Mouse (Mus musculus) forebrain, embryonic 11.5 days (tissue): ENCODE measurements at regions not wholly inside any gene's neighbourhood (a gene's known extent, or its start where the extent isn't known, plus 50 kb on each side); places are given as distances from the start of the nearest gene placed in this dataset.

Experiments
- ATAC-seq: fragments of 200-750 bp; cut with Nextera tagmentation; replicated peaks from 2 replicates; pipeline ENCODE4 v1.8.0; 2017; ENCODE audit warnings: moderate TSS enrichment; ENCODE audit not compliant: low FRiP score
- DNase-seq: peaks from one replicate; pipeline ENCODE4 v3.0.0-alpha.2; 2017; ENCODE audit warnings: low spot score
- H3K27ac ChIP-seq: fragments of 300-500 bp; sonication (generic); 2 replicates; pipeline ENCODE4 v1.5.1; 2014; ENCODE audit warnings: low read depth, low read length
- H3K27me3 ChIP-seq: fragments of 300-500 bp; sonication (generic); 2 replicates; pipeline ENCODE4 v1.6.1; 2014; ENCODE audit warnings: mild to moderate bottlenecking, low read length, mixed read lengths; ENCODE audit not compliant: control insufficient read depth, insufficient read depth
- H3K36me3 ChIP-seq: fragments of 300-500 bp; sonication (generic); 2 replicates; pipeline ENCODE4 v1.6.1; 2014; ENCODE audit warnings: mild to moderate bottlenecking, low read length, moderate library complexity, mixed read lengths; ENCODE audit not compliant: control insufficient read depth, insufficient read depth
- H3K4me1 ChIP-seq: fragments of 300-500 bp; sonication (generic); replicated peaks from 2 replicates; pipeline ENCODE4 v1.6.1; 2014; ENCODE audit warnings: low read length, mixed read lengths; ENCODE audit not compliant: control insufficient read depth, insufficient read depth
- H3K4me2 ChIP-seq: fragments of 300-500 bp; sonication (generic); 2 replicates; pipeline ENCODE4 v1.6.1; 2014; ENCODE audit warnings: low read depth, mild to moderate bottlenecking, low read length, moderate library complexity, mixed read lengths; ENCODE audit not compliant: severe bottlenecking
- H3K4me3 ChIP-seq: fragments of 300-500 bp; sonication (generic); 2 replicates; pipeline ENCODE4 v1.5.1; 2014; ENCODE audit warnings: low read depth, low read length
- H3K9ac ChIP-seq: fragments of 300-500 bp; sonication (generic); 2 replicates; pipeline ENCODE4 v1.6.1; 2014; ENCODE audit warnings: low read length
- H3K9me3 ChIP-seq: fragments of 300-500 bp; sonication (generic); 2 replicates; pipeline ENCODE4 v1.6.1; 2016; ENCODE audit warnings: low read length, mixed read lengths; ENCODE audit not compliant: control insufficient read depth
- WGBS: fragments of 180-500 bp; shearing (Covaris S2); extraction: QIAGEN DNeasy Blood & Tissue Kit; methylation state at CpG from one replicate; pipeline ENCODE4 v1.1.7; 2014; 5-methylcytosine and 5-hydroxymethylcytosine counted together

GRCm38 (mm10) chr16:62981821-62982220, 127.7 kb downstream of the Pros1 start:
- H3K27ac ChIP-seq, result no peak overlapping the region
- H3K36me3 ChIP-seq, result no peaks in the 10 kb centered on the region
- 73% methylated on average over 1 of the region's 1 CpGs for WGBS
- no peak for ATAC-seq
- H3K27me3 ChIP-seq, result no peaks in the 10 kb centered on the region
- no peak overlapping the region for H3K4me3 ChIP-seq
- DNase-seq, result no peak
- no peak overlapping the region for H3K9ac ChIP-seq
- H3K4me1 ChIP-seq, result no peaks in the 10 kb centered on the region
- no peaks in the 10 kb centered on the region for H3K9me3 ChIP-seq
- no peak overlapping the region for H3K4me2 ChIP-seq

- Histone ChIP-seq H3K27me3 (no peaks in the 10 kb centered on the region), H3K9me3 (no peaks in the 10 kb centered on the region), H3K27ac (no peak overlapping the region), H3K36me3 (no peaks in the 10 kb centered on the region), H3K9ac (no peak overlapping the region), H3K4me3 (no peak overlapping the region), H3K4me1 (no peaks in the 10 kb centered on the region), H3K4me2 (no peak overlapping the region)
- no peak for ATAC-seq
- WGBS, result 79% methylated on average over 4 of the region's 4 CpGs
- no peak for DNase-seq
Observed at GRCm38 (mm10) chr16:62982558-62982957, 128.5 kb downstream of the Pros1 start.

- ATAC-seq (no peak), DNase-seq (no peak)
- H3K36me3 ChIP-seq, result no peaks in the 10 kb centered on the region
- H3K4me3 ChIP-seq, result no peak overlapping the region
- H3K27me3 ChIP-seq, result no peaks in the 10 kb centered on the region
- no peak overlapping the region for H3K9ac ChIP-seq
- 81% methylated on average over 3 of the region's 3 CpGs for WGBS
- no peak overlapping the region for H3K27ac ChIP-seq
- no peak overlapping the region for H3K4me2 ChIP-seq
- H3K9me3 ChIP-seq, result no peaks in the 10 kb centered on the region
- H3K4me1 ChIP-seq, result no peaks in the 10 kb centered on the region
Observed at GRCm38 (mm10) chr16:62995555-62995954, 141.4 kb downstream of the Pros1 start.

GRCm38 (mm10) chr16:63011151-63011734, 157.1 kb downstream of the Pros1 start:
- no peak for DNase-seq
- Histone ChIP-seq H3K4me1 (peaks cover 2% of the 10 kb centered on the region; the same call in 1 of the 2 replicates), H3K9ac (no peak overlapping the region), H3K4me2 (no peak overlapping the region), H3K36me3 (no peaks in the 10 kb centered on the region), H3K4me3 (no peak overlapping the region), H3K27ac (no peak overlapping the region), H3K9me3 (no peaks in the 10 kb centered on the region), H3K27me3 (no peaks in the 10 kb centered on the region)
- 29% methylated on average over 4 of the region's 4 CpGs for WGBS
- ATAC-seq, result peak; percentile 33; the same call in 1 of the 2 replicates

- WGBS, result 37% methylated on average over 7 of the region's 7 CpGs
- no peak overlapping the region for H3K9ac ChIP-seq
- no peak overlapping the region for H3K4me2 ChIP-seq
- no peak overlapping the region for H3K4me3 ChIP-seq
- peaks cover 2% of the 10 kb centered on the region; the same call in 1 of the 2 replicates for H3K4me1 ChIP-seq
- H3K27me3 ChIP-seq, result no peaks in the 10 kb centered on the region
- H3K9me3 ChIP-seq, result no peaks in the 10 kb centered on the region
- ATAC-seq (no peak), DNase-seq (no peak)
- H3K27ac ChIP-seq, result no peak overlapping the region
- no peaks in the 10 kb centered on the region for H3K36me3 ChIP-seq
Observed at GRCm38 (mm10) chr16:63014453-63014852, 160.3 kb downstream of the Pros1 start.

- Histone ChIP-seq H3K27me3 (no peaks in the 10 kb centered on the region), H3K9me3 (no peaks in the 10 kb centered on the region), H3K4me3 (no peak overlapping the region), H3K27ac (peak overlapping the region; percentile 37; the same call in 1 of the 2 replicates), H3K4me1 (peaks cover 2% of the 10 kb centered on the region; the same call in 1 of the 2 replicates), H3K9ac (no peak overlapping the region), H3K4me2 (no peak overlapping the region), H3K36me3 (no peaks in the 10 kb centered on the region)
- DNase-seq, result peak; percentile 75
- WGBS, result 26% methylated on average over 1 of the region's 1 CpGs
- ATAC-seq, result peak; percentile 82
Observed at GRCm38 (mm10) chr16:63016144-63016543, 162.0 kb downstream of the Pros1 start.

- no peaks in the 10 kb centered on the region for H3K9me3 ChIP-seq
- H3K4me1 ChIP-seq, result no peaks in the 10 kb centered on the region
- WGBS, result 33% methylated on average over 2 of the region's 2 CpGs
- DNase-seq (no peak), ATAC-seq (peak; percentile 53)
- H3K36me3 ChIP-seq, result no peaks in the 10 kb centered on the region
- no peak overlapping the region for H3K4me2 ChIP-seq
- H3K27ac ChIP-seq, result peak overlapping the region; percentile 37; the same call in 1 of the 2 replicates
- H3K9ac ChIP-seq, result no peak overlapping the region
- no peaks in the 10 kb centered on the region for H3K27me3 ChIP-seq
- no peak overlapping the region for H3K4me3 ChIP-seq
Observed at GRCm38 (mm10) chr16:63016658-63017057, 162.6 kb downstream of the Pros1 start.

- peak overlapping the region; percentile 32; the same call in 1 of the 2 replicates for H3K4me2 ChIP-seq
- DNase-seq (no peak), ATAC-seq (peak; percentile 58)
- no peaks in the 10 kb centered on the region for H3K36me3 ChIP-seq
- no peaks in the 10 kb centered on the region; the same call in 1 of the 2 replicates for H3K9me3 ChIP-seq
- no peak overlapping the region for H3K9ac ChIP-seq
- H3K27ac ChIP-seq, result peak overlapping the region; percentile 37
- 64% methylated on average over 4 of the region's 4 CpGs for whole genome bisulfite sequencing
- H3K4me3 ChIP-seq, result no peak overlapping the region
- no peaks in the 10 kb centered on the region for H3K27me3 ChIP-seq
- H3K4me1 ChIP-seq, result peaks cover 11% of the 10 kb centered on the region
Observed at GRCm38 (mm10) chr16:63030399-63030798, 176.3 kb downstream of the Pros1 start.

GRCm38 (mm10) chr16:63031035-63031434, 176.9 kb downstream of the Pros1 start:
- Histone ChIP-seq H3K4me2 (peak overlapping the region; percentile 32; the same call in 1 of the 2 replicates), H3K36me3 (no peaks in the 10 kb centered on the region), H3K9me3 (no peaks in the 10 kb centered on the region; the same call in 1 of the 2 replicates), H3K27me3 (no peaks in the 10 kb centered on the region), H3K4me1 (peaks cover 11% of the 10 kb centered on the region), H3K27ac (peak overlapping the region; percentile 37), H3K9ac (no peak overlapping the region), H3K4me3 (no peak overlapping the region)
- ATAC-seq, result peak; percentile 47
- 13% methylated on average over 5 of the region's 5 CpGs for WGBS
- DNase-seq, result no peak
